Mouse (Mus musculus) adrenal gland, postnatal 4 days (tissue): ENCODE measurements at regions not wholly inside any gene's neighbourhood (a gene's known extent, or its start where the extent isn't known, plus 50 kb on each side); places are given as distances from the start of the nearest gene placed in this dataset.

Experiments used
- DNase-seq, 2 experiments: peaks; one replicate each; pipeline ENCODE4 v3.0.0; 2021 to 2022; ENCODE audit warnings: low spot score in 2 of 2, mixed read lengths in 2 of 2

GRCm38 (mm10) chr7:31208237-31209054 is 52.8 kb upstream of the Gramd1a start:
- DNase-seq = peak; percentile 18 to 40

GRCm38 (mm10) chr7:31207563-31208236 is 52.0 kb upstream of the Gramd1a start:
- DNase-seq = no peak
